Mouse (Mus musculus): ENCODE data around the gene AA986860. TPM values are rescaled to one million over a fixed set of nuclear protein-coding genes. Genes with fewer than 3 reads are reported as not detected.

AA986860 gene
- polyA plus RNA-seq, 1 experiment: 2.0 TPM

- Histone ChIP-seq H3K27ac (replicated peaks; ENCODE audit: low read depth, low read length) (no peak overlapping the region), H3K4me1 (ENCODE audit: control insufficient read depth, insufficient read depth, insufficient read length, low read length) (no peaks in the 10 kb centered on the region), H3K4me3 (ENCODE audit: insufficient read depth, low read depth, low read length) (no peak overlapping the region)
Observed at GRCm38 (mm10) chr1:130779867-130780266, 48.1 kb downstream of the AA986860 start.

GRCm38 (mm10) chr1:130784054-130784453, 52.3 kb downstream of the AA986860 start:
- Histone ChIP-seq H3K27ac (replicated peaks; ENCODE audit: low read depth, low read length) (no peak overlapping the region), H3K4me1 (ENCODE audit: control insufficient read depth, insufficient read depth, insufficient read length, low read length) (no peaks in the 10 kb centered on the region), H3K4me3 (ENCODE audit: insufficient read depth, low read depth, low read length) (no peak overlapping the region)

GRCm38 (mm10) chr1:130787001-130787400, 55.2 kb downstream of the AA986860 start:
- Histone ChIP-seq H3K4me3 (ENCODE audit: insufficient read depth, low read depth, low read length) (no peak overlapping the region), H3K4me1 (ENCODE audit: control insufficient read depth, insufficient read depth, insufficient read length, low read length) (no peaks in the 10 kb centered on the region), H3K27ac (replicated peaks; ENCODE audit: low read depth, low read length) (no peak overlapping the region)

GRCm38 (mm10) chr1:130789512-130790451, 58.0 kb downstream of the AA986860 start:
- H3K4me3 ChIP-seq (ENCODE audit: insufficient read depth, low read depth, low read length): no peak overlapping the region
- no peak overlapping the region for H3K27ac ChIP-seq (replicated peaks; ENCODE audit: low read depth, low read length)
- H3K4me1 ChIP-seq (ENCODE audit: control insufficient read depth, insufficient read depth, insufficient read length, low read length): no peaks in the 10 kb centered on the region

Other genes with a start within 250 kb of the AA986860 start
- gene Zp3r, start 102.4 kb upstream of the AA986860 start, polyA plus RNA-seq (2012; ENCODE audit: insufficient read depth, insufficient read length, missing spikeins): not detected in 2 replicates
- not detected in 2 replicates for gene C4bp, start 70.3 kb upstream of the AA986860 start, polyA plus RNA-seq (2012; ENCODE audit: insufficient read depth, insufficient read length, missing spikeins)
- not detected in 2 replicates for gene Gm29427, start 16.2 kb upstream of the AA986860 start, polyA plus RNA-seq (2012; ENCODE audit: insufficient read depth, insufficient read length, missing spikeins)
- 3.5 TPM in 2 replicates for gene Yod1, start 14.6 kb upstream of the AA986860 start, polyA plus RNA-seq (2012; ENCODE audit: insufficient read depth, insufficient read length, missing spikeins)
- gene Pfkfb2, start 2.7 kb upstream of the AA986860 start, polyA plus RNA-seq (2012; ENCODE audit: insufficient read depth, insufficient read length, missing spikeins): 2.2 and 6.9 TPM in 2 replicates
- not detected in 2 replicates for gene Fcamr, start 68.9 kb downstream of the AA986860 start, polyA plus RNA-seq (2012; ENCODE audit: insufficient read depth, insufficient read length, missing spikeins)
- gene Pigr, start 94.7 kb downstream of the AA986860 start, polyA plus RNA-seq (2012; ENCODE audit: insufficient read depth, insufficient read length, missing spikeins): 0.71 TPM in 1 of 2 replicates, not detected in the other
- gene Fcmr, start 133.7 kb downstream of the AA986860 start, polyA plus RNA-seq (2012; ENCODE audit: insufficient read depth, insufficient read length, missing spikeins): not detected in 2 replicates
- gene Il24, start 155.5 kb downstream of the AA986860 start, polyA plus RNA-seq (2012; ENCODE audit: insufficient read depth, insufficient read length, missing spikeins): not detected in 2 replicates
- not detected in 2 replicates for gene Il20, start 179.5 kb downstream of the AA986860 start, polyA plus RNA-seq (2012; ENCODE audit: insufficient read depth, insufficient read length, missing spikeins)
- not detected in 2 replicates for gene Il19, start 208.1 kb downstream of the AA986860 start, polyA plus RNA-seq (2012; ENCODE audit: insufficient read depth, insufficient read length, missing spikeins)

Measured in brown adipose tissue, adult 24 weeks (tissue).